Mouse (Mus musculus): ENCODE results near the gene Tas1r1. TPM values are rescaled to one million over a fixed set of nuclear protein-coding genes. Genes with fewer than 3 reads are reported as not detected.

Tas1r1 gene
- total RNA-seq, 1 experiment from 2014 or later = not detected

DNA sequence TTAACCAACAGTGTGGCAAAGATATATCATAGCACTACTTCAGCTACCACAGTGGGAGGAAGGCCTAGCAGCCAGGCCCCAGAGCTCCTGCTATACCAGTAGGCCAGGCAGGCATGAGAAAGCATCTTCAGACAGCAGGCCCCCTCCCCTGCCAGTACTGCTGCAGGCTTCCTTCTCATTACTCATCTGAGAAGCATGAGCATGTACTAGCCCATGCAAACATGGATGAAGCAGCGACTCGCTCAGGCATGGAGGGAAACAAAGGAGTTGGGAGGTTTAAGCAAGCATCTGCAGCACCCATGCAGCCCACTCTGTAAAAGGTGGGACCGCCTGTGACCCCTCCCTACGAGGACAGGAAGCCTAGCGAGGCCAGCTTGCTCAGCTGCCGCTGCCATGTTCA, 19.3 kb downstream of the Tas1r1 start:
- no peak for ATAC-seq (replicated peaks; ENCODE audit: insufficient number of reproducible peaks, low FRiP score, low TSS enrichment, poor library complexity, severe bottlenecking)

DNA sequence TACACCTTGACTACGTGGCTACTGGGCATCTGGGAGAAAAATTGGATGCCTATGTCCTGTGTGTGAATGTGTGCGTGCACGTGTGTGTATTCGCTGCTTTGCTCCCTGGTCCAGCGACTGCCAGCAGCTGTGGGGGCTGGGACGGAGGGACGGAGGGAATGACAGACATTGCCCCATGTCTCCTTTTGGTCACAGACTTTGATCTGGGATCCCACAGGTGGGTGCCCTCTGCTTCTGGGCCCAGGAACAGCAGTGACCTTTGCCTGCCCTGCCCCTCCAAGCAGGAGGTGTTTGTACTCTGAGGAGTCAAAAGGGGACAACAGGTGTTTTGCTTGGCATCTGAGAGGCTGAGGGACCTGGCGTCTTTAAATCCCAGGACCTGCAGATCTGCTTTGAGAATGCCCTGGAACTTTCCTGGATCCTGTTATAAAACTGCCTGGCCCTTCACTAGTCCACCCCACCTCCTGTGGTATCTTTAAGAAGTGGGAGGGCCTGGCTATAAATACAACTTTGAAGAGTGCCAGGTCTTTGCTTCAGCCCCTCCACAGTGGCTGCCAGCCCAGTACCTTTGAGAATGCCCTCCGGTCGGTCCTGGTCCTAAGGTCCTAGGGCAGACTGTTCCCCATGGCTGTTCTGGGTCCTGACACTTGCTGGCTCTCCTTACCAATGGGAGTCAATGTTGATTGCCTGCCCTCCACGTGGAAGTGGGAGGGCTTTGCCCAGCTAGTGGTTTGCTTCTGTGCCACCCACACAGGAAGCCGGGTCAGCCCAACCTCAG, 25.1 kb downstream of the Tas1r1 start:
- no peak for ATAC-seq (replicated peaks; ENCODE audit: insufficient number of reproducible peaks, low FRiP score, low TSS enrichment, poor library complexity, severe bottlenecking)

DNA sequence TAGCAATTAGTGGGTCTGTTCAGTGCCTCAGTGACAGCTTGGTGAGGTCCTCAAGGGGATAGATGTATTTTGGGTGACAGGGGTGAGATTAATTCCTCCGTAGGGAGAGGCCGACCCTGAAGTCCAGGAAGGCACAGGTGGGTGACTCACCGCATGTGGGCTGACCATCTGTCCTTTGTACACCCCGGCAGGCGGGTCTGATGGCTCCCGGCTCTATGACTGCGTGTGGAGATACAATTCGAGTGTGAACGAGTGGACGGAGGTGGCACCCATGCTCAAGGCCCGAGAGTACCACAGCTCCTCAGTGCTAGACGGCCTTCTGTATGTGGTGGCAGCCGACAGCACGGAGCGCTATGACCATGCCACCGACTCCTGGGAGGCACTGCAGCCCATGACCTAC, 26.3 kb downstream of the Tas1r1 start:
- ATAC-seq (replicated peaks; ENCODE audit: insufficient number of reproducible peaks, low FRiP score, low TSS enrichment, poor library complexity, severe bottlenecking) = no peak

DNA sequence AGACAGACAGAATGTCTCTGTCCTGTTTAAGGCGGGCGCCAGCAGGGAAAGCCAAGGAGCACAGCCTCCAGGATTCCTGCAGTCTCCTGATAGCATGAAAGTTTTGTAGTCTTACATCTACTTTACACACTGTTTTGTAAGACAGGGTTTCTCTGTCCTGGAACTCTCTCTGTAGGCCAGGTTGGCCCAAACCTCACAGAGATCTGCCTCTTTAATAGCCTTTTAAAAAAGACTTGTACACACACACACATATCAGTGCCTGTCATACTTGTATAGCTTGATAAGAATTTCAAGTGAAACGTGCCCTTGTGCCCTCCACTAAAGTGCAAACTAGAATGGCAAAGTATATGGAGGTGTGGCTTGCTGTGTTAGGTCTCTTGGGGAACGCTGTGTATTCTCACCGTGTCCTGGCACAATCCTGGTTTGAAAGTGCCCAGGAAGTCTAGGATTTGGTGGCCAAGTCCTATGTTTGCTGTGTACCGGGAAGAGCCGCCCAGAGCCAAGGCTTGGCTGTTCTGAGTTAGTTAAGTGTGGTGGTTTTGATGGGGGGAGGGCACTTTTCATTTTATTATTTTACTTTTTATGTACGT, 27.1 kb downstream of the Tas1r1 start:
- no peak for ATAC-seq (replicated peaks; ENCODE audit: insufficient number of reproducible peaks, low FRiP score, low TSS enrichment, poor library complexity, severe bottlenecking)

DNA sequence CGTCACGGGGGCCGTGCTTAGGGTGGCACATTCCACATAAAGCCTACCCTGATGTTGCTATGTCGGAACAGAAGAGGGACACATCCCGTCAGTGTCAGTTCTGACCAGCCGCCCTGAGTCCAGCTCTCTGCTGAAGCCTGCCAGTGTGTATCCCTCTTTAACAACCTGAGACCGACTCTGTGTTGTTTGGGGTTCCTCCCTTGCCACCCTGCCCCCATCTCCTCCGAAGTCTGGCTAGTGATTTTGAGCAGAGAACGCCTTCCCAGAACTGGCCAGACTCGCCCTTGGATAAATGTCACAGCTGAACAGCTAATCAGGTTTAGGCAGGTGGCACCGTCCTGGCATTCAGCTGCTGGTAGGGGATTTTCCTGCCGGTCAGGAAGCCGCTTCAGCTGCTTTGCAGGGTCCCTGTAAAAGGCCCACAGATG, 27.6 kb downstream of the Tas1r1 start:
- no peak for ATAC-seq (replicated peaks; ENCODE audit: insufficient number of reproducible peaks, low FRiP score, low TSS enrichment, poor library complexity, severe bottlenecking)

DNA sequence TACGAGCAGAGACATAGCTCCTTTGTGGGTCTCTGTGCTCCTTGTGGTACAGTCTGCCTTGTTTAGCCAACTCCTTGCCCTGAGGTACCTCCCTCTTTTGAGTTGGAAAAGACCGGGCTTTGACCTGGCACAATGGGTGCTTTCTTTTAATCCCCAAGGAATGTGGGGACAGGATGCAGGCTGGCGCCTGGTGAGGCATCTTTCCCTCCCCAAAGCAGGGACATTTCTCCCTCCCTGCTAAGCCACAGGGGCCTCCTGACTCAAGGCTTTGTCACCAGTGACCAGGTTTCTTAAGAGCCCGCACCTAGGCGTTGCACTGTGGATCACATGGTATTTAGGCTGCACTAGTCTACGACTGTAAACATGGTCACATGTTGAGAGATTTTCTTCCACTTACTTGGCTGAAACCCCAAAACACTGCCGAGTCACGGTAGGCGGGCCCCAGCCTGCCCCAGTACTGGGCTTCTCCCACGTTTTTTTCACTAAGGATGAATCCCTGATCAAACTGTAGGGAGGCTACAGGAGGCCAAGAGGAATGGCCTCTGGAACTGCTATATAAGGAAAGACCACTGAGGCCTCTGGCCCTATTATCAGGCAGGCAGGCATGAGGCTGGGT, 28.2 kb downstream of the Tas1r1 start:
- ATAC-seq (replicated peaks; ENCODE audit: insufficient number of reproducible peaks, low FRiP score, low TSS enrichment, poor library complexity, severe bottlenecking) = peak; percentile 28; the same call in 1 of the 2 replicates

DNA sequence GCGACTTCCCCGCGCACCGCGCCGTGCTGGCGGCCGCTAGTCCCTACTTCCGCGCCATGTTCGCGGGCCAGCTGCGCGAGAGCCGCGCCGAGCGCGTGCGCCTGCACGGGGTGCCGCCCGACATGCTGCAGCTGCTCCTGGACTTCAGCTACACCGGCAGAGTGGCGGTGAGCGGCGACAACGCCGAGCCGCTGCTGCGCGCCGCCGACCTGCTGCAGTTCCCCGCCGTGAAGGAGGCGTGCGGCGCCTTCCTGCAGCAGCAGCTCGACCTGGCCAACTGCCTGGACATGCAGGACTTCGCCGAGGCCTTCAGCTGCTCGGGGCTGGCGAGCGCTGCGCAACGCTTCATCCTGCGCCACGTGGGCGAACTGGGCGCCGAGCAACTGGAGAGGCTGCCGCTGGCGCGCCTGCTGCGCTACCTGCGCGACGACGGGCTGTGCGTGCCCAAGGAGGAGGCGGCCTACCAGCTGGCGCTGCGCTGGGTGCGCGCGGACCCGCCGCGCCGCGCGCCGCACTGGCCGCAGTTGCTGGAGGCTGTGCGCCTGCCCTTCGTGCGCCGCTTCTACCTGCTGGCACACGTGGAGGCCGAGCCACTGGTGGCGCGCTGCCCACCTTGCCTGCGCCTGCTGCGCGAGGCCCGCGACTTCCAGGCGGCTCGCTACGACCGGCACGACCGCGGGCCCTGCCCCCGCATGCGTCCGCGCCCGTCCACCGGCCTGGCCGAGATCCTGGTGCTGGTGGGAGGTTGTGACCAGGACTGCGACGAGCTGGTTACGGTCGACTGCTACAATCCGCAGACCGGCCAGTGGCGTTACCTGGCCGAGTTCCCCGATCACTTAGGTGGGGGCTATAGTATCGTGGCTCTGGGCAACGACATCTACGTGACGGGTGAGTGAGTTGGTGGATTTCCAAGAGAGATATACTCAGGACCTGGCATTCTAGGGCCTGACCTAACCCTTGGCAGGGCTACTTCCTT, 29.0 kb downstream of the Tas1r1 start:
- no peak for ATAC-seq (replicated peaks; ENCODE audit: insufficient number of reproducible peaks, low FRiP score, low TSS enrichment, poor library complexity, severe bottlenecking)

DNA sequence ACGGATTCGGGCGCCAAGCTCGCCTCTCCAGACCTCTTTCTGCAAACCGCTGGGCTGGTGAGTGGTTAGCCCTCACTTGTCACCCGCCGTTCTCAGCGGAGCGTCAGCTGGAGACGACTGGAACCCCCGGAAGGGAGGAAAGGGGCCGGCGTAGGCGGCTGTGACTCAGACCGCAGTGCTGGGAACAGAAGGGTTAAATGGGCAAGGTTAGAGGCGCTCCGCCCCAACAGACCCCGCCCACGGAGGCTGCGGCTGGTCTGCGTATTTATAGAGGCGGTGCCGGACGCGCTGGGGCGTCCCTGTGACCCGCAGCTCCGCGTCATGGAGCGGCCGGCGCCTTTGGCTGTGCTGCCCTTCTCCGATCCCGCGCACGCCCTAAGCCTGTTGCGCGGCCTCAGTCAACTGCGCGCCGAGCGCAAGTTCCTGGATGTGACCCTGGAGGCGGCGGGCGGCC, 29.7 kb downstream of the Tas1r1 start, which contains the start of gene Klhl21:
TSS of gene Klhl21 (plus strand) at position 182 of the 454 bp plus-strand sequence.
- peak; percentile 89 for ATAC-seq (replicated peaks; ENCODE audit: insufficient number of reproducible peaks, low FRiP score, low TSS enrichment, poor library complexity, severe bottlenecking)

DNA sequence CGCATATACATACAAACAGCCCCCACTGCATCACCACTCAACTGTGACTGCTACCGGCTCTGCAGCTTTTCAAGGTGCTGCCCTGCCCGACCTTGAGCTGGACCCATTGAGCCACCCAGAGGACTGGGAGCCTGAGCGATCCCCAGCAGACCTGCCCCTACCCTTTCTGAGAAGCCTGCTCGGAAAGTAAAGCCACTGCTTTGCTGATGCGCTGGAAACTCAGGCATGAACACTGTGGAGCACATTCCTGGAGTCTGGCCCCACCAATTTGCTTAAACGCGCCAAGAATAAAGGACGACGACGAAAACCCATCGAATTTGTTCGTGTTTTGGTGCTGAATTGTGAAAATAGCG, 30.2 kb downstream of the Tas1r1 start:
- no peak for ATAC-seq (replicated peaks; ENCODE audit: insufficient number of reproducible peaks, low FRiP score, low TSS enrichment, poor library complexity, severe bottlenecking)

DNA sequence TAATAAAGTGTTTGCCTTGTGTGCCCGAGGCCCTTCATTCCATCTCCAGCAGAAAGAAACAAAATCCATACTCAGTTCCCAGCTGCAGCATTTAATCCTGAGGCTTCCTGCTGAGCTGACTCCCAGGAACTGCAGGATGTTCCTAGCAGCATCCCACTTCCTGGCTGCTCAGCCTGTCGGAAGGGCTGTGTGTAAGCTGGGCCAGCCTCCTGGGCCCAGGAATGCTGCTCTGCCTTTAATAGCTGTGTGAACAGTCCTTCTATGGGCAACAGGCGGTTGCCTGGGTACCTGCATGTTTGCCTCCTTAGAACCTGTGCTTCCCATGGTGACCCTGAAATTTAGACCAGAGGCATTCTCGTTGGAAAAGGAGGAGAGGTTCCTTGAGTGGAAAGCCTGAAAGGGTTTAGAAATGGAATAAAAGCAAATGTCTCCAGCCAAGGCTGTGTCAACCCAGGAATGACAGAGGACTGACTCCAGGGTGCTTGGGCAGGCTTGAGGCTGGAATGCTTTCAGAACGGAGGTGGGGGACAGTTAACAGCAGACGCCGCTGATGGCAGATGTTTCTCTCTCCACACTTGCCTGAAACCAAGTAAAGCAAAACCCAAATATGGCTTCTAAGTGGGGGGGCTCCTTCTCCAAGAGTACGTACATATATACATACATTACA, 30.8 kb downstream of the Tas1r1 start:
- ATAC-seq (replicated peaks; ENCODE audit: insufficient number of reproducible peaks, low FRiP score, low TSS enrichment, poor library complexity, severe bottlenecking) = no peak

DNA sequence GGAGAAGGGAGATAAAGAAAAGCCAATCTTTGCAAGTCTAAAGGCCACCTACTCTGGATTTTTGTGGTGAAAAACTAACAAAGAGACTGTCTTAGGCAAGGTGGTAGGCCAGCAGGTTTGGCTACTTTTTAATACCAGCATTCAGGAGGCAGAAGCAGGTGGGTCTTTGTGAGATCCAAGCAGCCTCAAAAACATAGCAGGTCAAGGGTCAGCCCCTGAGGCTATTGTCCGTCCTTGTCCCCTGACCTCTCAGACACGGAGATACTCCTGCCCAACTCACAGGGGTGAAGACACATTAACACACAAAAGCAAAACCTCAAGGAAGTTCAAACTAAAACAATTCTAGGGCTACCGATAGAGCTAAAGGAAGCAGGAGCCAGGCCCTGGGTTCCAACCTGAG, 31.6 kb downstream of the Tas1r1 start:
- no peak for ATAC-seq (replicated peaks; ENCODE audit: insufficient number of reproducible peaks, low FRiP score, low TSS enrichment, poor library complexity, severe bottlenecking)

DNA sequence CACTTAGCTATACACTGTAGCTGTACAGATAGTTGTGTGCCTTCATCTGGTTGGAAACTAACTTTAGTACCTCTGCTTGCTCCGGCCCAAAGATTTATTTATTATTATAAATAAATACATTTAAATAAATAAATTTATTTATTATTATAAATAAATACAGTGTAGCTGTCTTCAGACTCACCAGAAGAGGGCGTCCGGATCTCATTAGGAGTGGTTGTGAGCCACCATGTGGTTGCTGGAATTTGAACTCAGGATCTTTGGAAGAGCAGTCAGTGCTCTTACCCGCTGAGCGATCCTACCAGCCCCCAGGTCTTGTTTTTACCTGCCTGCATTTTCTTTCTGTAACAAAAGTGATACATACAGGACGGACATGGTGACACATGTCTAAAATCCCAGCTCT, 32.2 kb downstream of the Tas1r1 start:
- ATAC-seq (replicated peaks; ENCODE audit: insufficient number of reproducible peaks, low FRiP score, low TSS enrichment, poor library complexity, severe bottlenecking) = no peak

DNA sequence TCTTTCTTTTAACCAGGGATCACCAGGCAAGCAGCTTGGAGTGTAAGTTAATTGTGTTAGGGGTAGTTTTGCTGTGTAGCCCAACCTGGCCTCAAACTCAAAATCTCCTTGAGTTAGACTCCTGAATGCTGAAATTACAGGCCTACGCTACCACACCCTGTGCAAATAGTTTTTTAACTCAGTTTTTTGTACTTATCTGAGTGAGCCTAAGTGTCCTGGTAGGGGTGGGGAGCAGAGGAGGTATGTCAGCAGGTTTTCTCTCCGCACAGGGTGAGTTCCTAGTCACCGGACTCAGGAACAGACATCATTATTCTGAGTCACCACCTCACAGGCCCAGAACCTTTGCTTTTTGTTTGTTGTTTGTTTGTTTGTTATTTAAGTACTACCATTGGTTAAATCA, 36.3 kb downstream of the Tas1r1 start:
- no peak for ATAC-seq (replicated peaks; ENCODE audit: insufficient number of reproducible peaks, low FRiP score, low TSS enrichment, poor library complexity, severe bottlenecking)

DNA sequence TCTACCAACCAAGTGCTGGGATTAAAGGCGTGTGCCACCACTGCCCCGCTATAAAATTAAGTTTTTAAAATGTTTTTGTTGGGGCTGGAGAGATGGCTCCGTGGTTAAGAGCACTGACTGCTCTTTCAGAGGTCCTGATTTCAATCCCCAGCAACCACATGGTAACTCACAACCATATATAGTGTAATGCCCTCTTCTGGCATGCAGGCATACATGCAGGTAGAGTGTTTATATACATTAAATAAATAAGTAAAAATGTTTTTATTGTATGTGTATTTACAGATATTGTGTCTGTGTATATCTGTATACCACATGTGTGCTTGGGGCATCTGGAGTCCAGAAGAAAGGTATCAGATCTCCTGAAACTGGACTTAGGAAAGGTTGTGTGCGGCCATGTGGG, 37.0 kb downstream of the Tas1r1 start:
- no peak for ATAC-seq (replicated peaks; ENCODE audit: insufficient number of reproducible peaks, low FRiP score, low TSS enrichment, poor library complexity, severe bottlenecking)

DNA sequence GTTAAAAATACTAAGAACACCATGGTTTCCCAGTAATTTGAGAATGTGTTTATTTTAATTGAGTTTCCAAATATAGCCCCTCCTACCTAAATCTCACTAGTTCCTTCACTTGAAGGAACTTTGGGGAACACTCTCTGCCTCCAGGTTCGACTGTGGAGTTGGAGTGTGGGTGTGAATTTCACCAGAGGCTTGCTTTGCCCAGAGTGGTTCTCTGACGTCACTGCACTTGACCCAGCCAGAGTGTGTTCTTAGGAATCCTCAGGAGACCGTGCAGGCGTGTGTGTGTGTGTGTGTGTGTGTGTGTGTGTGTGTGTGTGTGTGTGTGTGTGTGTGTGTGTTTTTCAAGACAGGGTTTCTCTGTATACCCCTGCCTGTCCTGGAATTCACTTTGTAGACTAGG, 37.5 kb downstream of the Tas1r1 start:
- no peak for ATAC-seq (replicated peaks; ENCODE audit: insufficient number of reproducible peaks, low FRiP score, low TSS enrichment, poor library complexity, severe bottlenecking)

DNA sequence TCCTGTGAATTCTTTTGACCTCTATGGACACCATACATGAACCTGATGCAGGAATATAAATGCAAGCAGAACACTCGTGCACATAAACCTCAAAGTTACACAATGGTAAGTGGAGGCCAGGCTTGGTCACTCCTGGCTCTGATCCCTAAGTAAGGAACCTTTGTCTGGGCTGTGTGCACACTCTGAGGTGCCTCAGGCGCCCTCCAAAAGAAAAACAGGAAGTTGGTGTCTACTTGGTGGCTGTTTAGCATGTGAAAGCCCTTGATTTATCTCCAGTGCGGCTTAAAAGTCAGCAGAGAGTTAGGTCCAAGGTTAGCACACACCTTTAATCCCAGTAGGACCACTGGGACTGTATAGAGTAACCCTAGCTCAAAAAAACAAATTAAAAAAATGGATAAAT, 38.9 kb downstream of the Tas1r1 start:
- ATAC-seq (replicated peaks; ENCODE audit: insufficient number of reproducible peaks, low FRiP score, low TSS enrichment, poor library complexity, severe bottlenecking) = peak; percentile 21; the same call in 1 of the 2 replicates

DNA sequence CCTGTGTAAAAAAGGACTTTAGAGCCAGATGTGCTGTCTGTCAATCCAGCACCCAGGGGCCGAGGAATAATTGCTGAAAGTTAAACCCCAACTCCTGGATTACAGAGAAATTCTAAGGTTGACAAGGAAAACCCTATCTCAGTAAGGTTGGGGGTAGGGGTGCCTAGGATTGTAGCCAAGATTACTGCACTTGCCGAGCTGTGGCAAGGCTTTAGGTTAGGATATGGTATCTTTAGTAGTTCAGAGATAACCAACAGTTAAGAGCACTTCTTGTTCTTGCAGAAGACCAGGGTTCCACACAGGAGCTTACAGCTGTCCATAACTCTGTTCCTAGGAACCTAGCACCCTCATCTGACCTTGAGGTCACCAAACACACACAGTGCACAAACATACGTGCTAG, 40.7 kb downstream of the Tas1r1 start:
- no peak for ATAC-seq (replicated peaks; ENCODE audit: insufficient number of reproducible peaks, low FRiP score, low TSS enrichment, poor library complexity, severe bottlenecking)

DNA sequence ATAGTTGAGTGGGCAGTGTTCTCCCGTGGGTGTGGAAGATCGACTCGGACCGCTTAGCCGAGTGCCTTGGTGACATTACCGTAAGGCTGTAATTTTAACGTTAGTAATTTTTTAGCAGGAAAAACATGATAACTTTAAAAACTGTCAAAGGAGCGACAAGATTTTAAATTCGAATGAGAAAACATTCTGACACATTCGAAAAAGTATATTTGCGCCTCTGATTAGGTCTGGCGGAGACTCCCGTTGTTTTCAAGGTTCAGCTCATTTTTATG, 41.5 kb downstream of the Tas1r1 start:
- no peak for ATAC-seq (replicated peaks; ENCODE audit: insufficient number of reproducible peaks, low FRiP score, low TSS enrichment, poor library complexity, severe bottlenecking)

All from monocyte, adult 5-6 weeks (primary cell).